Mouse (Mus musculus) limb, embryonic 11.5 days (tissue): ENCODE measurements at regions not wholly inside any gene's neighbourhood (a gene's known extent, or its start where the extent isn't known, plus 50 kb on each side); places are given as distances from the start of the nearest gene placed in this dataset.

Experiments used
- ATAC-seq: fragments of 200-750 bp; cut with Nextera tagmentation; 2 replicates; pipeline ENCODE4 v1.8.0; 2017; ENCODE audit warnings: low read depth; ENCODE audit not compliant: insufficient number of reproducible peaks, low FRiP score, low TSS enrichment
- DNase-seq: peaks from one replicate; pipeline ENCODE4 v3.0.0-alpha.2; 2015; ENCODE audit warnings: low spot score
- H3K27ac ChIP-seq: fragments of 300-500 bp; sonication (generic); replicated peaks from 2 replicates; pipeline ENCODE4 v1.5.1; 2014; ENCODE audit warnings: low read depth, mild to moderate bottlenecking, low read length
- H3K27me3 ChIP-seq: fragments of 300-500 bp; sonication (generic); 2 replicates; pipeline ENCODE4 v1.6.1; 2014; ENCODE audit warnings: mild to moderate bottlenecking, low read length, mixed read lengths; ENCODE audit not compliant: control insufficient read depth, insufficient read depth
- H3K36me3 ChIP-seq: fragments of 300-500 bp; sonication (generic); 2 replicates; pipeline ENCODE4 v1.6.1; 2014; ENCODE audit warnings: mild to moderate bottlenecking, low read length, moderate library complexity, mixed read lengths; ENCODE audit not compliant: control insufficient read depth, insufficient read depth
- H3K4me1 ChIP-seq: fragments of 300-500 bp; sonication (generic); 2 replicates; pipeline ENCODE4 v1.6.1; 2014; ENCODE audit warnings: low read length, mixed read lengths; ENCODE audit not compliant: control insufficient read depth, insufficient read depth
- H3K4me2 ChIP-seq: fragments of 300-500 bp; sonication (generic); 2 replicates; pipeline ENCODE4 v1.6.1; 2014; ENCODE audit warnings: low read depth, mild to moderate bottlenecking, moderate library complexity; ENCODE audit not compliant: severe bottlenecking
- H3K4me3 ChIP-seq: fragments of 300-500 bp; sonication (generic); 2 replicates; pipeline ENCODE4 v1.5.1; 2014; ENCODE audit warnings: low read depth, low read length
- H3K9ac ChIP-seq: fragments of 300-500 bp; sonication (generic); 2 replicates; pipeline ENCODE4 v1.6.1; 2014; ENCODE audit warnings: mild to moderate bottlenecking, low read length
- H3K9me3 ChIP-seq: fragments of 300-500 bp; sonication (generic); 2 replicates; pipeline ENCODE4 v1.6.1; 2016; ENCODE audit warnings: low read length; ENCODE audit not compliant: control insufficient read depth
- WGBS: fragments of 180-500 bp; shearing (Covaris S2); extraction: QIAGEN DNeasy Blood & Tissue Kit; methylation state at CpG from one replicate; pipeline ENCODE4 v1.1.7; 2014; 5-methylcytosine and 5-hydroxymethylcytosine counted together

DNA sequence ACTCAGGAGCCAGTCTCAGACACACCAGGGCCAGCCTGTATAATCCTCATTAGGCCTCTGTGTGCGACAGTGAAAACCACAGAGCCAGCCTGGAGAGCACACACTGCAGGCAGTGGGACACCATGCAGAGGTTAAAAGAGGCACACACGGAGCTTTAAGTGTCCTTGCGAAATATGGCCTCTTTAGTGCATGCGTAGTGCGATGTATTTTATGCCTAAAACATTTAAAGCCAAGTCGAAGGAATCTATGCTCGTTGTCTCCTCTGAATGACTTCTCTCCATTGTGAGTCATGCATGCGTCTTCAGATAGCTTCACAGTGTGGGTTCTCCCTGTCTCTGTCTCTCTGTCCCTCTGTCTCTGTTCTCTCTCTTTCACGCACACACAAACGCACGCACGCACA lies 274.0 kb upstream of the Sulf2 start:
- no peak overlapping the region for H3K4me3 ChIP-seq
- DNase-seq (no peak), ATAC-seq (no peak)
- no peak overlapping the region for H3K4me2 ChIP-seq
- no peaks in the 10 kb centered on the region for H3K9me3 ChIP-seq
- no peak overlapping the region for H3K27ac ChIP-seq
- H3K4me1 ChIP-seq: peaks cover 26% of the 10 kb centered on the region
- 87% methylated on average over 12 of the region's 12 CpGs for WGBS
- H3K36me3 ChIP-seq: no peaks in the 10 kb centered on the region
- no peak overlapping the region for H3K9ac ChIP-seq
- no peaks in the 10 kb centered on the region for H3K27me3 ChIP-seq

DNA sequence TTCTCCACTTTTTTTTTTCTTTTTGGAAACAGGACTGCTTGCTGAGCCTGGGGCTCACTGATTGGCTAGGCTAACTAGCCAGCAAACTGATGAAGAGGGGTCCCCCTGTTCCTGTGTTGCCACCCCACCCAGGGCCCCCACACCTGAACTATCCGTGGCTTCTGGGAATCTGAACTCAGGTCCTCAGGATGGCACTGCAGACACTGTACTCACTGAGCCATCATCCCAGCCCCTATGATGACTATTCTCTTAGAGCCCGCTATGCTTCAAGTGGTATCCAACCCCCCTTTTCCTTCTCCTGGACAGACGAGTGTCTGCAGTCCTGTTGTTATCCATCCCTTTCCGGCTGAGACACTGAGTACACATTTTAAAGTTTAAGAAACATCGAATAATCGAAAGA lies 271.9 kb upstream of the Sulf2 start:
- Histone ChIP-seq H3K27me3 (no peaks in the 10 kb centered on the region), H3K36me3 (no peaks in the 10 kb centered on the region), H3K9ac (no peak overlapping the region), H3K9me3 (no peaks in the 10 kb centered on the region), H3K4me2 (no peak overlapping the region), H3K4me3 (no peak overlapping the region), H3K4me1 (peaks cover 25% of the 10 kb centered on the region), H3K27ac (no peak overlapping the region; the same call in 1 of the 2 replicates)
- WGBS: 58% methylated on average over 6 of the region's 6 CpGs
- no peak for DNase-seq
- ATAC-seq: 0 out of 2 replicates have a peak, but pooled peaks have one; percentile 31

GRCm38 (mm10) chr2:166426960-166427359 lies 271.5 kb upstream of the Sulf2 start:
- Histone ChIP-seq H3K4me3 (no peak overlapping the region), H3K4me2 (no peak overlapping the region; the same call in 1 of the 2 replicates)
- DNase-seq: peak; percentile 81

DNA sequence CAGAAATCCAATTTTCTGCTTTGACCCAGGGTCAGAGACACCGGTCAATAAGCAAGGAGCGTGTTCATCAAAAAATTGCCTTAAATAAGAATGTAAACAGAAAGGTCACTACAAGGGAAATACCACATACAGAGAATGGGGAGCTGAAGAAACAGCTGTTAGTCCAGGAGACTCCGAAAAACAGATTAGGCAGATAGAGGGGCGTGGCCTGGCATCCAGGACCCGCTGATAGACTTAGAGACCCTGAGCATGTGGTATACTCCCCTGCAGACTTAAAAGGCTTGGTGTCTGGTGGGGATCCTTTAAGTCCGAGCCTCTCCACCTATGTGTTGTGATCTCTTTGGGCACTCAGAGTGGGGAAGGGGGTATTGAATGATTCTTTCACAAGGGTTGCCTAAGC lies 271.0 kb upstream of the Sulf2 start:
- peak overlapping the region; percentile 16; the same call in 1 of the 2 replicates for H3K27ac ChIP-seq
- 50% methylated on average over 6 of the region's 6 CpGs for WGBS
- H3K4me2 ChIP-seq: no peak overlapping the region
- H3K4me3 ChIP-seq: no peak overlapping the region
- peaks cover 25% of the 10 kb centered on the region for H3K4me1 ChIP-seq
- ATAC-seq: 0 out of 2 replicates have a peak, but pooled peaks have one; percentile 62
- no peaks in the 10 kb centered on the region for H3K27me3 ChIP-seq
- H3K9me3 ChIP-seq: no peaks in the 10 kb centered on the region
- H3K36me3 ChIP-seq: no peaks in the 10 kb centered on the region
- DNase-seq: no peak
- no peak overlapping the region for H3K9ac ChIP-seq

More at GRCm38 (mm10) chr2:166426960-166427359, 271.5 kb upstream of the Sulf2 start:
- Histone ChIP-seq H3K9me3 (no peaks in the 10 kb centered on the region), H3K4me1 (peaks cover 25% of the 10 kb centered on the region), H3K27ac (peak overlapping the region; percentile 16; the same call in 1 of the 2 replicates), H3K9ac (no peak overlapping the region), H3K36me3 (no peaks in the 10 kb centered on the region), H3K27me3 (no peaks in the 10 kb centered on the region)
- 4% methylated on average over 10 of the region's 10 CpGs for WGBS
- ATAC-seq: peak; percentile 62; the same call in 1 of the 2 replicates

DNA sequence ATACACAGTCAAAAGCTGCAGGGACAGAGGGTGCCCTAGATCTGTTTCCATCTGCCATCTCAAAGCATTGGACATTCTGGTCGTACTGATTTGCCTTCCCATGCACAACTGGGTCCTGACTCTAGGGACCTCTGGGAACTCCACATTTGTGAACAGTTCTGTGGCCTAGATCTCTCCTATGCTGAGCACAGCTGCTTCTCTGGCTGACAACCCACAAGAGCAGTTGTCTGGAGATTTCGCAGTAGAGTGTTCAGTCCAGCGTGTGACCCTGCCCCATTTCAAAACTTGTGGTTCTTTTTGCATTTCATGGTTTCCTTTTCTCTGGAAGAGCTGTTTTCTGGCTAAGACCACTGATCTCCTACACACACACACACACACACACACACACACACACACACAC lies 269.7 kb upstream of the Sulf2 start:
- 91% methylated on average over 3 of the region's 3 CpGs for WGBS
- Histone ChIP-seq H3K36me3 (no peaks in the 10 kb centered on the region), H3K4me3 (no peak overlapping the region), H3K4me1 (peaks cover 25% of the 10 kb centered on the region), H3K9ac (no peak overlapping the region), H3K27ac (no peak overlapping the region), H3K9me3 (no peaks in the 10 kb centered on the region), H3K27me3 (no peaks in the 10 kb centered on the region), H3K4me2 (no peak overlapping the region)
- ATAC-seq: no peak
- no peak for DNase-seq

- DNase-seq: no peak
- Histone ChIP-seq H3K27ac (no peak overlapping the region), H3K9ac (no peak overlapping the region), H3K4me1 (peaks cover 18% of the 10 kb centered on the region), H3K27me3 (no peaks in the 10 kb centered on the region), H3K9me3 (no peaks in the 10 kb centered on the region), H3K36me3 (no peaks in the 10 kb centered on the region), H3K4me3 (no peak overlapping the region), H3K4me2 (no peak overlapping the region)
- ATAC-seq: no peak
- WGBS: 64% methylated on average over 6 of the region's 6 CpGs
These were observed 267.7 kb upstream of the Sulf2 start for GRCm38 (mm10) chr2:166423132-166423660.

- Histone ChIP-seq H3K9ac (no peak overlapping the region), H3K36me3 (no peaks in the 10 kb centered on the region), H3K27me3 (no peaks in the 10 kb centered on the region), H3K4me3 (no peak overlapping the region), H3K4me2 (no peak overlapping the region), H3K4me1 (peaks cover 8% of the 10 kb centered on the region), H3K9me3 (no peaks in the 10 kb centered on the region), H3K27ac (no peak overlapping the region)
- DNase-seq (no peak), ATAC-seq (no peak)
- WGBS: 73% methylated on average over 8 of the region's 8 CpGs
These were observed 264.8 kb upstream of the Sulf2 start for GRCm38 (mm10) chr2:166420275-166420674.

- no peaks in the 10 kb centered on the region for H3K36me3 ChIP-seq
- no peak overlapping the region for H3K4me3 ChIP-seq
- DNase-seq (no peak), ATAC-seq (no peak)
- H3K27ac ChIP-seq: no peak overlapping the region
- H3K4me2 ChIP-seq: no peak overlapping the region
- H3K9ac ChIP-seq: no peak overlapping the region
- 71% methylated on average over 9 of the region's 9 CpGs for WGBS
- H3K4me1 ChIP-seq: peaks cover 8% of the 10 kb centered on the region
- H3K9me3 ChIP-seq: no peaks in the 10 kb centered on the region
- no peaks in the 10 kb centered on the region for H3K27me3 ChIP-seq
These were observed 263.8 kb upstream of the Sulf2 start for GRCm38 (mm10) chr2:166419271-166419670.

DNA sequence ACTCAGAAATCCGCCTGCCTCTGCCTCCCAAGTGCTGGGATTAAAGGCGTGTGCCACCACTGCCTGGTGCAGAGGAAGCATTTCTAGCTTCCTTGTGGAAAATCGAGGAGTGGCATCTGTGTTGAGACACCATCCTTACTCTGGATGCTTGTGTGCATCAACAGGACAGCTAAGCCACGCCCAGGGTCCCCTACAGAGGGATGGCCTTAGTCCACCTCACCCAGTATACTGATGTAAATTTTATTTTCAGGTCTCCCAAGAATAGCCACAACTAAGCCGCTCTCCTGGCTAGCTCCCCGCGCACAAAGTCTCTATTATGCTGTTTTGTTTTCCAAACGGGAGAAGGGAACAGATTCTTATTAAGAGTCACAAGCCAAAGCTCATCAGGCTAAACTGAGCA lies 262.8 kb upstream of the Sulf2 start:
- Histone ChIP-seq H3K4me2 (no peak overlapping the region), H3K27ac (no peak overlapping the region), H3K27me3 (no peaks in the 10 kb centered on the region), H3K9me3 (no peaks in the 10 kb centered on the region), H3K4me3 (no peak overlapping the region), H3K4me1 (peaks cover 8% of the 10 kb centered on the region), H3K36me3 (no peaks in the 10 kb centered on the region), H3K9ac (no peak overlapping the region)
- WGBS: 88% methylated on average over 8 of the region's 8 CpGs
- ATAC-seq (no peak), DNase-seq (no peak)
